Mouse (Mus musculus): ENCODE measurements around the gene Gm49384. TPM values are rescaled to one million over a fixed set of nuclear protein-coding genes. Genes with fewer than 3 reads are reported as not detected.
"Not testable (repeated sequence)": the region's sequence is repeated elsewhere in the genome, so short reads cannot be mapped to it uniquely, and the experiment has no call there.

The Gm49384 gene
- total RNA-seq, 2 experiments from 2014 or later: 4.6 to 8.5 TPM

DNA sequence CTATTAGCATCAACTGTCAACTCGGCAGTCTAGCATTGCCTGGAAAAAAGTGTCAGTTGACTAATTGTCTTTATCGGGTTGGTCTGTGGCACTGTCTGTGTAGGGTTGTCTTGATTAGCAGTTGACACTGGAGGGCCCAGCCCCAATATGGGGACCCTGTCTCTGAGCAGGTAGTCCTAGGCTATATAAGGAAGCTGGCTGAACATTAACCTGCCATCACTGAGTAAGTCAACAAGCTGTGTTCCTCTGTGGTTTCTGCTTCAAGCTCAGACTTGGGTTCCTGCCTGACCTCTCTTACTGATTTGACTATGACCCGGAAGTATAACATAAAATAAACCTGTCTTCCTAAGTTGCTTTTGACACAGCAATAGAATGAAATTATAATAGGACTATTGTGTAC lies 28.1 kb downstream of the Gm49384 start:
- ATAC-seq (replicated peaks; ENCODE audit: low FRiP score, poor library complexity, severe bottlenecking): no peak

GRCm38 (mm10) chr12:69171307-69171706 lies 32.8 kb downstream of the Gm49384 start:
- ATAC-seq (replicated peaks; ENCODE audit: low FRiP score, poor library complexity, severe bottlenecking): no peak

DNA sequence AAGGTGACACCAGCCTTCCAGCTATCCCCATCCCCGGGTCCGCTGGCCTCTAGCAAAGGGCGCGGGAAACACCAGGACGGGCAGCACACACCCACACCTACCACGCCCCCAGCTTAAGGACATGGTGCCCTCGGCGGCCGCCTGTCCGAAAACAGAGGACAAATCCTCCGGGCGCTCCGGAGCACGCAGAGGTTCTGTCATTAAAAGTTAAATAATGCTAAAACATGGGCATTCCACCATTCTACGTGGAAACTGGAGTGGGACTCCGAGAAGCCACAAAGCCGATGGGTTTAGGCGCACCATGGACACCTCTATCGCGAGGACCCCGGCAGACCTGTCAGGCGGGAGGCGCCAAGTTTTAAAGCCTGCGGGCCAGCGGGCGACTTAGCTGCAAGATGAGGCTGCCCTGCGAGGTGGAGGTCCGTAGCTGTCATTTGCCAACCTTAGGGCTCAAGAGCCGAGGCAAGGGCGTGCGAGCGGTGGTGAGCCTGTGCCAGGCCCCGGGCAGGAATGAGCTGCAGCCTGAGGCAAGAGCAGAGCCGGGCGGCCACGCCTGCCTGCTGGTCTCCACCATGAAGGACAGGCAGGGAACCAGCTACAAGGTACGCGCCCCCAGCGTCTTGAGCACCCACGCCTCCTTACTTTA lies 35.5 kb downstream of the Gm49384 start, which contains the start of gene Lrr1:
Gene Lrr1, plus strand, starts transcription at position 354 of the 646 bp plus-strand sequence.
- peak; percentile 96 for ATAC-seq (replicated peaks; ENCODE audit: low FRiP score, poor library complexity, severe bottlenecking)

- ATAC-seq (replicated peaks; ENCODE audit: low FRiP score, poor library complexity, severe bottlenecking): no peak
Observed at GRCm38 (mm10) chr12:69167656-69168460, 36.2 kb downstream of the Gm49384 start.

DNA sequence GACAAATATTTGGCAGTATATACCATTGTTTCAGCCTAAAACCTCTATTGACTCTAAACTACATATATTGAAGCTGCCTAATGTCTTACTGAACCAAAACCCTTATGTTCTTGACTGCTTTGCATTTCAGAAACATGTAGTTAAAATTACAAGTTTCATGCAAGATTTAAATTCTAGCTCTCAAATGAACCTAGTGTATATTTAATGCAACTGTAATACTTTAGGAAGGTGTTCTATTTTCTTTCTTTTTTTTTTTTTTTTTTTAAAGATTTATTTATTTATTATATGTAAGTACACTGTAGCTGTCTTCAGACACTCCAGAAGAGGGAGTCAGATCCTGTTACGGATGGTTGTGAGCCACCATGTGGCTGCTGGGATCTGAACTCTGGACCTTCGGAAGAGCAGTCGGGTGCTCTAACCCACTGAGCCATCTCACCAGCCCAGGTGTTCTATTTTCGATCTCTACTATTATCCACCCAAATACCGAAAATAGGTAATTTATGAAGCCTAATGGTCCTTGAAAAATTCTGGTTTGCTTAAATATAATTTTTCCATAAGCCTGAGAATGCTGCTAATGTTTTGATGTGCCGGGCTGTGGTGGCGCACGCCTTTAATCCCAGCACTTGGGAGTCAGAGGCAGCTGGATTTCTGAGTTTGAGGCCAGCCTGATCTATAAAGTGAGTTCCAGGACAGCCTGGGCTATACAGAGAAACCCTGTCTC lies 37.0 kb downstream of the Gm49384 start:
- not testable (repeated sequence) for ATAC-seq (replicated peaks; ENCODE audit: low FRiP score, poor library complexity, severe bottlenecking)

DNA sequence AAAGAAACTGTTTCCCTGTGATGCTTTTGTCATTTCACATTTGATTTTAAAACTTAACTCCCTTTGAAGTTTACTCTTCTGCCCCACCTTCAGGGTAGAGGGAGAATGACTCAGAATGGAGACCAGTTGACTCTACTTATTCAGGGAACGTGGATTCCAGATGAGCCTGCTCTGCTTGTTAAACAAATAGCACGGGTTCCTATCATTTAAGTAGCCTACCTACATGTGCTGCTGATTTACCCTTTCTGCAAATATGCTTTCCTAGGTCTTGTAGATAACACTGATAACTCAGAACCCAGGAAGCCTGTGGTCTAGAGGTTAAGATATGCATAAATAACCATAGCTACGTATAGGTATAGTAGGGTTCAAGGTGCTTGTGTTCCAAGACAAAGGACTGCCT lies 39.2 kb downstream of the Gm49384 start:
- no peak for ATAC-seq (replicated peaks; ENCODE audit: low FRiP score, poor library complexity, severe bottlenecking)

- not testable (repeated sequence) for ATAC-seq (replicated peaks; ENCODE audit: low FRiP score, poor library complexity, severe bottlenecking)
Observed at GRCm38 (mm10) chr12:69163586-69163985, 40.5 kb downstream of the Gm49384 start.

- not testable (repeated sequence) for ATAC-seq (replicated peaks; ENCODE audit: low FRiP score, poor library complexity, severe bottlenecking)
Observed at GRCm38 (mm10) chr12:69160677-69161076, 43.4 kb downstream of the Gm49384 start.

- ATAC-seq (replicated peaks; ENCODE audit: low FRiP score, poor library complexity, severe bottlenecking): peak; percentile 51
Observed at GRCm38 (mm10) chr12:69159578-69159940, 44.5 kb downstream of the Gm49384 start.

- peak; percentile 93 for ATAC-seq (replicated peaks; ENCODE audit: low FRiP score, poor library complexity, severe bottlenecking)
Observed at GRCm38 (mm10) chr12:69158765-69159577, 45.1 kb downstream of the Gm49384 start, which contains the start of gene Rps29. Rps29 (minus strand) TSS chr12:69159186.

- ATAC-seq (replicated peaks; ENCODE audit: low FRiP score, poor library complexity, severe bottlenecking): peak; percentile 30
Observed at GRCm38 (mm10) chr12:69158366-69158764, 45.7 kb downstream of the Gm49384 start.

GRCm38 (mm10) chr12:69157107-69157506 lies 47.0 kb downstream of the Gm49384 start:
- peak; percentile 48 for ATAC-seq (replicated peaks; ENCODE audit: low FRiP score, poor library complexity, severe bottlenecking)

DNA sequence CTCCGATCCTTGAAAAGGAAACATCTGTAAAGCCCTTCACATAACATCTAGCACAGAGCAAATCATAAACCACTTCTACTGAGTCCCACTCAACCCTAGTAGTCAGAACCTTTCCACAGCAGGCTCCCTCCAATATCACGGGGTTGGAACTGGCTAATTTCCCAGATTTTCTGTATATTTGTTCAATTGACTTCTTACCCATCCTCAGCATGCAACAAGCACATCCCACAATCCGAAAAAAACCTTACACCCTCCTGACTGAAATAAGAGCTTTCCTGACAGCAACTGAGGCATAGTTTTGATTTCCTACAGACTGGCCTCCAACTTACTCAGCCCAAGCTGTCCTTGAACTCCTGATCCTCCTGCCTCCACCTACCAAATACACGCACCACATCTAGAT lies 47.6 kb downstream of the Gm49384 start:
- no peak for ATAC-seq (replicated peaks; ENCODE audit: low FRiP score, poor library complexity, severe bottlenecking)

GRCm38 (mm10) chr12:69155923-69156322 lies 48.1 kb downstream of the Gm49384 start:
- ATAC-seq (replicated peaks; ENCODE audit: low FRiP score, poor library complexity, severe bottlenecking): no peak

GRCm38 (mm10) chr12:69150049-69150448 lies 54.0 kb downstream of the Gm49384 start:
- no peak for ATAC-seq (replicated peaks; ENCODE audit: low FRiP score, poor library complexity, severe bottlenecking)

GRCm38 (mm10) chr12:69147166-69147735 lies 56.8 kb downstream of the Gm49384 start:
- ATAC-seq (replicated peaks; ENCODE audit: low FRiP score, poor library complexity, severe bottlenecking): no peak

DNA sequence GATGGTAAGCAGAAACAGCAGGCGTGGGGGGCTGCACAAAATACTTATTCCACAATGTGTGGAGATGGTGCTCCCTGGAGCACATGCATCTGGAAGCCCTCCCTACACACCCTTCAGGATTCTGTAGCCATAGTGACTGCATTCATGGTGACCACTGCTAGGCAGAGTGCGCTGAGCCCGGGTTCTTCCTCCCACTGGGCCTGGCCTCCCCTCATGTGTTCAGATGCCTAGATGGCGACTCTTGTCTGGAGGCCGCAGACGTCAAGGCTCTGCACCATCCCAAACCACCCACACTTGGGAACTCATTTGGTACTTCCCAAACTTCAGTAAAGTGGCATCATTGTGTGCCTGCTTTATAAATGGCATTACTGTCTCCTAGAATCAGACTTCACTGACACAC lies 60.6 kb downstream of the Gm49384 start:
- no peak for ATAC-seq (replicated peaks; ENCODE audit: low FRiP score, poor library complexity, severe bottlenecking)

DNA sequence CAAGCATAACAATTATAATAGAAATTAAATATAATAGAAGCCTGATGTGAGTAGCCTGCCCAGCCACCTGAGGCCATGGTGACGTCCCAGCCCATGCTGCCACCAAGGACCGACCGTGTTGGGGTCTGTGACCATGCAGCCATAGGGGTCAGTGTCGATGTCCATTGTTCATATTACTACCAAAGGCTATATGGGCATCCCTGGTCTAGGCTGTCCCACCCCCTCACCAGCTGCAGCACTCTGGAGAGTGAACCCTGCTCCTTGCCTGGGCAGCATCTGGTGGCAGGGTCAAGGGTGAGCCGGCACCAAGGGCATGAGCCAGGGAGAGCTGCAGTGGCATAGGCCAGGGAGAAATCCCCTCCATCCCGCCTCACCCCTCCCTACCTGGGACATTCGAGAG lies 64.2 kb downstream of the Gm49384 start:
- no peak for ATAC-seq (replicated peaks; ENCODE audit: low FRiP score, poor library complexity, severe bottlenecking)
